Mouse (Mus musculus): ENCODE measurements around the gene Cytip. TPM values are rescaled to one million over a fixed set of nuclear protein-coding genes. Genes with fewer than 3 reads are reported as not detected.

Gene Cytip
- total and polyA plus RNA-seq, 3 experiments, result not detected

DNA sequence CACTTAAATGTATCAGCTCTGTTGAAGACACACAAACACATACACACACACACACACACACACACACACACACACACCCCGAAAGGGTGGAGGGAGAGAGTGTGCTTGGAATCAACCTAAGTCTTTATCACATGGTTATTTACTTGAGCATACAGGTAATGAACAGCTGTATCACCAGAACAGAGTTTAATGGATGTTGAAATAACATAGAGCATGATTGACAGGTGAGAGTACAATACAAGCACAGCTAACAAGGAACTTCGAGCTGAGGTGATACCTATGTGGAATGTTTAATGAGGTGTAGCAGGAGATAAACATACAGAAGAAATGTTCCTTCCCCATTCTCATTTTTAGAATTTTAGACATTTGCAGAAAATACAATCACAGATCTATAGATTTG is 62.7 kb downstream of the Cytip start:
- DNase-seq (ENCODE audit: low read depth, low spot score), result no peak
- Histone ChIP-seq H3K27me3 (ENCODE audit: control insufficient read depth in 1 of 2, insufficient read depth in 2 of 2, low read length in 2 of 2) (no peaks in the 10 kb centered on the region), H3K4me3 (ENCODE audit: control insufficient read depth in 1 of 2, insufficient read depth in 1 of 2, low read depth in 2 of 2, low read length in 2 of 2) (no peak overlapping the region), H3K79me2 (ENCODE audit: control insufficient read depth, insufficient read depth, low read length, poor library complexity) (no peaks in the 10 kb centered on the region), H3K27ac (ENCODE audit: control insufficient read depth, low read depth, low read length) (no peak overlapping the region), H3K4me1 (ENCODE audit: control insufficient read depth in 1 of 2, insufficient read depth in 2 of 2, low read length in 2 of 2) (no peaks in the 10 kb centered on the region), H3K36me3 (ENCODE audit: control insufficient read depth in 1 of 2, insufficient read depth in 2 of 2, low read length in 2 of 2) (no peaks in the 10 kb centered on the region), H3K9ac (ENCODE audit: control insufficient read depth, low read depth, low read length, poor library complexity, severe bottlenecking) (no peak overlapping the region), H3K9me3 (replicated peaks; ENCODE audit: insufficient read depth, low read length) (no peaks in the 10 kb centered on the region)
- TF ChIP-seq KAT2A (conservative IDR thresholded peaks at IDR 0.05; ENCODE audit: low read depth, low read length) (no peak), GATA1 (IDR thresholded peaks at IDR 0.05; ENCODE audit: low read depth, low read length) (no peak), ZMIZ1 (IDR thresholded peaks at IDR 0.05; ENCODE audit: low read depth, low read length) (no peak), EP300 (IDR thresholded peaks at IDR 0.05; ENCODE audit: low read depth in 1 of 2, low read length in 2 of 2) (no peak), TAL1 (IDR thresholded peaks at IDR 0.05; ENCODE audit: low read length) (no peak), BHLHE40 (IDR thresholded peaks at IDR 0.05; ENCODE audit: borderline replicate concordance, low read depth, low read length) (no peak), MEF2A (IDR thresholded peaks at IDR 0.05; ENCODE audit: extremely low read depth, insufficient replicate concordance, low read depth, low read length, poor library complexity, severe bottlenecking) (no peak), JUND (IDR thresholded peaks at IDR 0.05; ENCODE audit: low read depth, low read length) (no peak), MYB (IDR thresholded peaks at IDR 0.05; ENCODE audit: low read depth, low read length) (no peak), USF1 (IDR thresholded peaks at IDR 0.05; ENCODE audit: low read depth, low read length) (no peak), E2F4 (IDR thresholded peaks at IDR 0.05; ENCODE audit: borderline replicate concordance, low read depth, low read length) (no peak), MAZ (IDR thresholded peaks at IDR 0.05; ENCODE audit: low read depth, low read length) (no peak), TBP (IDR thresholded peaks at IDR 0.05; ENCODE audit: low read depth, low read length) (no peak), ZNF384 (IDR thresholded peaks at IDR 0.05; ENCODE audit: low read depth, low read length) (no peak), CHD2 (IDR thresholded peaks at IDR 0.05; ENCODE audit: low read length) (no peak), GABPA (IDR thresholded peaks at IDR 0.05; ENCODE audit: low read depth, low read length) (no peak), CTCF (IDR thresholded peaks at IDR 0.05 in 2 of 3, conservative IDR thresholded peaks at IDR 0.05 in 1 of 3; ENCODE audit: control insufficient read depth in 1 of 3, insufficient read depth in 1 of 3, low read depth in 2 of 3, low read length in 3 of 3, poor library complexity in 1 of 3, severe bottlenecking in 1 of 3) (no peak), ETS1 (IDR thresholded peaks at IDR 0.05; ENCODE audit: low read depth, low read length) (no peak)

- no peak overlapping the region for H3K27ac ChIP-seq (ENCODE audit: control insufficient read depth, low read depth, low read length)
- H3K9me3 ChIP-seq (replicated peaks; ENCODE audit: insufficient read depth, low read length), result no peaks in the 10 kb centered on the region
- no peaks in the 10 kb centered on the region for H3K36me3 ChIP-seq (ENCODE audit: control insufficient read depth in 1 of 2, insufficient read depth in 2 of 2, low read length in 2 of 2)
- no peak for DNase-seq (ENCODE audit: low read depth, low spot score)
- TF ChIP-seq TAL1 (IDR thresholded peaks at IDR 0.05; ENCODE audit: low read length) (no peak), UBTF (IDR thresholded peaks at IDR 0.05; ENCODE audit: borderline replicate concordance, insufficient read depth, low read depth, low read length) (no peak), NRF1 (IDR thresholded peaks at IDR 0.05; ENCODE audit: insufficient read depth, low read depth, low read length, poor library complexity, severe bottlenecking) (no peak), GABPA (IDR thresholded peaks at IDR 0.05; ENCODE audit: low read depth, low read length) (no peak), ELF1 (IDR thresholded peaks at IDR 0.05; ENCODE audit: low read depth, low read length) (no peak), MAX (IDR thresholded peaks at IDR 0.05; ENCODE audit: low read length) (no peak), MXI1 (IDR thresholded peaks at IDR 0.05; ENCODE audit: low read depth, low read length) (no peak), KAT2A (conservative IDR thresholded peaks at IDR 0.05; ENCODE audit: low read depth, low read length) (no peak)
- no peaks in the 10 kb centered on the region for H3K27me3 ChIP-seq (ENCODE audit: control insufficient read depth in 1 of 2, insufficient read depth in 2 of 2, low read length in 2 of 2)
- no peaks in the 10 kb centered on the region for H3K4me1 ChIP-seq (ENCODE audit: control insufficient read depth in 1 of 2, insufficient read depth in 2 of 2, low read length in 2 of 2)
- no peaks in the 10 kb centered on the region for H3K79me2 ChIP-seq (ENCODE audit: control insufficient read depth, insufficient read depth, low read length, poor library complexity)
- H3K4me3 ChIP-seq (ENCODE audit: control insufficient read depth in 1 of 2, insufficient read depth in 1 of 2, low read depth in 2 of 2, low read length in 2 of 2), result no peak overlapping the region
- no peak overlapping the region for H3K9ac ChIP-seq (ENCODE audit: control insufficient read depth, low read depth, low read length, poor library complexity, severe bottlenecking)
Measured at GRCm38 (mm10) chr2:58129903-58130302, 65.4 kb downstream of the Cytip start.
